Mouse (Mus musculus): ENCODE measurements around the gene Gtsf1l. TPM values are rescaled to one million over a fixed set of nuclear protein-coding genes. Genes with fewer than 3 reads are reported as not detected.
"Not testable (repeated sequence)": the region's sequence is repeated elsewhere in the genome, so short reads cannot be mapped to it uniquely, and the experiment has no call there.

The Gtsf1l gene
- polyA plus RNA-seq, 1 experiment from 2014 or later = not detected

DNA sequence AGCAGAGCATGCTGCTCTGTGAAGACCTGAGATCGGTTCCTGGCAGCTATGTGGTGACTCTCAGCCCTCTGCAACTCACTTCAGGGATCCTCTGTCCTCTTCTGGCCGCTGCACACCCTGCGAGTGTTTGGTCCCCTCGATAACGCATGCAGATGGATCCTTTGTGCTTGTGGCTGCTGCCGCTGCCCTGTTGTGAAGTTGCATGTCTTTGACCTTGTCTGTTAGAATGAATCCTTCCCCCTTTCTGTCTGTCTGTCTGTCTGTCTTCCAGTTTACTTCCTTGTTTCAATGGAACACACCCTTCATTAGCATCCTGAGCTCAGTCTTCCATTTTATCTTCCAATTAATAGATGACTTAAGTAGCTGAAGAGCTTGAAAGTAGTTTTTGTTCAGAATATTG is 21.3 kb downstream of the Gtsf1l start:
- no peak for ATAC-seq (ENCODE audit: insufficient number of reproducible peaks, low FRiP score)
- Histone ChIP-seq H3K27me3 (replicated peaks) (no peaks in the 10 kb centered on the region), H3K4me1 (replicated peaks) (0 out of 2 replicates have a peak, but pooled peaks cover 7% of the 10 kb centered on the region), H3K9ac (no peak overlapping the region), H3K36me3 (peaks cover 56% of the 10 kb centered on the region), H3K4me2 (no peak overlapping the region), H3K4me3 (no peak overlapping the region), H3K27ac (ENCODE audit: poor library complexity, severe bottlenecking) (no peak overlapping the region), H3K9me3 (replicated peaks) (no peaks in the 10 kb centered on the region)
- WGBS = 87% methylated on average over 6 of the region's 6 CpGs

DNA sequence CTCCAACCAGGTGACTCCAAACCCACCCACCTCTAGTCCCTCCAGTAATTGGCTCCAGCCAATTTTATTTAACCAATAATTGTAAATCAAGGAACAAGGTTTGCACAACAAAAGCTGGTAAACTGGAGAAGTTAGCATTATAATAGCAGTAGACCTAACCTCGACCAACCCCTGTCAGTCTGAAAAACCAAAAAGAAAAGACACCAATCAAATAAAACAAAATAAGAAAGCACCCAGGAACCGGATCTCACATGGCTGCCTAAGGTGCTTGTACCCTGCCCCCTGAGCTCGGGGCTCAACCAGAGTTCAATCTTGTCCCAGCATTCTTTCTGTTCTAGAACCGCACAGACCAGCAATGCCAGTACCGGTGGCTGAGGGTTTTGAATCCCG is 25.5 kb downstream of the Gtsf1l start:
- Histone ChIP-seq H3K4me1 (replicated peaks) (0 out of 2 replicates have a peak, but pooled peaks cover 2% of the 10 kb centered on the region), H3K9me3 (replicated peaks) (no peaks in the 10 kb centered on the region), H3K36me3 (peaks cover 42% of the 10 kb centered on the region), H3K27me3 (replicated peaks) (no peaks in the 10 kb centered on the region), H3K9ac (no peak overlapping the region), H3K27ac (ENCODE audit: poor library complexity, severe bottlenecking) (no peak overlapping the region), H3K4me3 (no peak overlapping the region), H3K4me2 (no peak overlapping the region)
- 82% methylated on average over 6 of the region's 6 CpGs for WGBS
- ATAC-seq (ENCODE audit: insufficient number of reproducible peaks, low FRiP score) = no peak

DNA sequence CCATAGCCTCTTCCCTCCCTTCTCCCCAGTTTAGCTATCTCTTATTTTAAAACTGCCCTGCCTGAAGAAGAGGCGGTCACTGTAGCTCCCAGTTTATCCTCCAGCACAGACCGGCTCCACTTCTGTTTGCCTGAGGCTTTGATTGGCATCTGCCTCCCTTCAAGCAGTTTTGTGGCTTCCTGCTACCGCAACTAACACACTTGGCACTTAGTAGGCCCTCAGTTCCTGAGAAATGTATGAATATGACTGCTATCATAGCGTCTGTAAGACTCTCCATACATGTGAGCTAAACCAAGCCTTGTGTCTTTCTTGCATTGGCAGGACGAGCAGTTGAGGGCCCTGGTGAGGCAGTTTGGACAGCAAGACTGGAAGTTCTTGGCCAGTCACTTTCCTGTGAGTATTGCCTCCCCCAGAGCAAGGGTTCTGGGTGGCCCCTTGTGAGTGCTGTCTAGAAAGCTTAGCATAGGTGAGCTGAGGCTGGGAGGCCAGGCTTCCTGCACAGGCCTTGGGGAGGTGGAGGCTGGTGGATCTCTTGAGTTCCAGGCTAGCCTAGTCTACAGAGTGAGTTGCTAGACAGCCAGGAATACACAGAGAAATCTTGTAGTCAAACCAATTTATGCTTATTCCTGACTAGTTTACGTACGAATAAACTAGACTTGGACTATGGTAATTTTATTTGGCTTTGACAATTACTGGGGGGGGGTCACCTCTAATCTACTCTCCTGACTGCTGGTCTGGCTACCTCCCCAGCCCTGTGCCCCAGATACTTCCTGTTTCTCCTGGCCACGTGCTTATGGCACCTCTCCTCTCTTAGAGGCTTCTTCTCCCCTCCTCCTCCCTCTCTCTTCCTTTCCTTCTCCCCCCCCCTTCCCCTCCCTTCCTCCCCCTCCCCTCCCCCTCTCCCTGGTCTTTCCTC is 26.2 kb downstream of the Gtsf1l start:
- no peaks in the 10 kb centered on the region for H3K27me3 ChIP-seq (replicated peaks)
- H3K4me1 ChIP-seq (replicated peaks) = 0 out of 2 replicates have a peak, but pooled peaks cover 2% of the 10 kb centered on the region
- H3K4me2 ChIP-seq = no peak overlapping the region
- H3K9ac ChIP-seq = no peak overlapping the region
- WGBS = 75% methylated on average over 8 of the region's 8 CpGs
- no peak for ATAC-seq (ENCODE audit: insufficient number of reproducible peaks, low FRiP score)
- H3K9me3 ChIP-seq (replicated peaks) = no peaks in the 10 kb centered on the region
- peaks cover 42% of the 10 kb centered on the region for H3K36me3 ChIP-seq
- no peak overlapping the region for H3K27ac ChIP-seq (ENCODE audit: poor library complexity, severe bottlenecking)
- H3K4me3 ChIP-seq = no peak overlapping the region

DNA sequence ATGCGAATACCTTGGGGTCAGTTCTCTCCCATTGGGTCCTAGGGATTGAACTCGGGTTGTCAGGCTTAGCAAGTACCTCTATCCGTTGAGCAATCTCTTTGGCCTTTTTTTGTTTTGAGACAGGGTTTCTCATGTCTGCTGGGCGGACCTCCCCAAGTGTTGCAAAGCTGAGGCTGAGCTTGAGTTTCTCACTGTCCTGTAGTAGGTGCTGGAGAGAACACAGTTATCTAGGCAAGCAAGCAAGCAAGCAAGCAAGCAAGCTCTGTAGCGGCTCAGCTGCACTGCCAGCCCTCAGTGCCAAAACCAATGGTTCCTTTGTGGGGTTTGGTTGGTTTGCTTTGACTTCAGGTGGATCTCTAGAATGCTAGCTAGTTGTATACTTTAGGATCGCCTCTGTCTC is 27.0 kb downstream of the Gtsf1l start:
- peaks cover 11% of the 10 kb centered on the region for H3K4me1 ChIP-seq (replicated peaks)
- 74% methylated on average over 6 of the region's 6 CpGs for WGBS
- peaks cover 36% of the 10 kb centered on the region for H3K36me3 ChIP-seq
- no peak overlapping the region for H3K4me3 ChIP-seq
- no peak overlapping the region for H3K4me2 ChIP-seq
- H3K9ac ChIP-seq = no peak overlapping the region
- H3K9me3 ChIP-seq (replicated peaks) = no peaks in the 10 kb centered on the region
- no peaks in the 10 kb centered on the region for H3K27me3 ChIP-seq (replicated peaks)
- no peak for ATAC-seq (ENCODE audit: insufficient number of reproducible peaks, low FRiP score)
- H3K27ac ChIP-seq (ENCODE audit: poor library complexity, severe bottlenecking) = no peak overlapping the region

DNA sequence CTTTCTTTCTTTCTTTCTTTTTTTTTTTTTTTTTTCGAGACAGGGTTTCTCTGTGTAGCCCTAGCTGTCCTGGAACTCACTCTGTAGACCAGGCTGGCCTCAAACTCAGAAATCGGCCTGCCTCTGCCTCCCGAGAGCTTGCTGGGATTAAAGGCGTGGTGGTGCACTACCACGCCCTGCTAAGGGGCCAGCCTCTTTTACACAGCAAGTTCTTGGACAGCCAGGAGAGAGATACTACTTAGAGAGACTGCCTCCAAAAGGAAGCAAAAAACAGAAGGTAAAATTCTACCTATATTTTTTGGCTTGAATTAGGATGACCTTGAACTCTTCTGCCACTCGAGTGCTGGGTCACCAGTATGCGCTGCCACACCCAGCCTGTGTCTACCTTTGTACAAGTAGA is 28.7 kb downstream of the Gtsf1l start:
- Histone ChIP-seq H3K4me1 (replicated peaks) (peaks cover 17% of the 10 kb centered on the region), H3K36me3 (peaks cover 21% of the 10 kb centered on the region)
- WGBS = 84% methylated on average over 7 of the region's 7 CpGs
- H3K9ac ChIP-seq; H3K4me3 ChIP-seq; H3K27me3 ChIP-seq (replicated peaks); ATAC-seq (ENCODE audit: insufficient number of reproducible peaks, low FRiP score); H3K4me2 ChIP-seq; H3K9me3 ChIP-seq (replicated peaks); H3K27ac ChIP-seq (ENCODE audit: poor library complexity, severe bottlenecking): not testable (repeated sequence)

DNA sequence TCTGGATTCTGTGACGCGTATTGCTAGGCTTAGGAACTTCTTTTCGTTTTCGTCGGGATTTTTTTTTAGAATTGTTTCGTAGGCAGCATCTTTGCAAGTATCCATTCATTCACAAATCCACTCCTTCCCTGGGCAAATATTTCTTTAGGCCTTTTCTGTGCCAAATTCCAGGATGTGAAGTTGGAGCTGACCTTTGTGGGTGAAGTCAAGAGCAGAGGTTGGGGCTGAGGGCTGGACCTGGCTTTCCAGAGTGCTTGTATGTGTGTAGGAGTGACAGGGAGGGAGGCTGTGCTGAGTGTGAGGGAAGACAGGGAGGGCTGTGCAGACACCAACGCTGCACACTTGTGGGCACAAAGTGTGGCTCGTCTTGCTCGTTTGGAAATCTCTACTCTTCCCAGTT is 31.1 kb downstream of the Gtsf1l start:
- H3K4me2 ChIP-seq = no peak overlapping the region
- H3K27ac ChIP-seq (ENCODE audit: poor library complexity, severe bottlenecking) = no peak overlapping the region
- H3K9me3 ChIP-seq (replicated peaks) = no peaks in the 10 kb centered on the region
- H3K4me1 ChIP-seq (replicated peaks) = peaks cover 28% of the 10 kb centered on the region
- no peaks in the 10 kb centered on the region for H3K27me3 ChIP-seq (replicated peaks)
- no peak overlapping the region for H3K4me3 ChIP-seq
- H3K36me3 ChIP-seq = peaks cover 7% of the 10 kb centered on the region
- WGBS = 72% methylated on average over 9 of the region's 9 CpGs
- H3K9ac ChIP-seq = no peak overlapping the region
- ATAC-seq (ENCODE audit: insufficient number of reproducible peaks, low FRiP score) = no peak

DNA sequence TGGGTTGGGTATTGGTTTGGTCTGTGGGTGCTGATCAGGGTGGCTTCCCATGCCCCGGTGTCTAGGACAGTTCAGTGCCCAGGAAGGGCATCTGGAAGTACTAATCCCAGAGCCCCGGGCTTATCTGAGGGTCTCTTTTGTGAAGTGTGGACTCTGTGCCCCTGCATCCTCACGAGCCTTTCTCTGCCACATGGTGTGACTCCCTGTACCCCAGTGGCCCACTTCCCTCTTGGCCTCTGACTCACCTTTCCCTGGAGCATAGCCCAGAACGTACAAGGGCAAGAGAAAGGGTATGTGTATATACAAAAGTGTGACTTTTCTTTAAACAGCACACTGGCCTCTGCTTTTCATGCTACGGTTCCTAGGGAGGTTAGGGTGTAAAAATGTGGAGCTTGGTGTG is 31.9 kb downstream of the Gtsf1l start:
- 21% methylated on average over 5 of the region's 5 CpGs for WGBS
- no peak overlapping the region for H3K27ac ChIP-seq (ENCODE audit: poor library complexity, severe bottlenecking)
- H3K4me2 ChIP-seq = peak overlapping the region; percentile 99
- peak overlapping the region; percentile 81 for H3K9ac ChIP-seq
- H3K27me3 ChIP-seq (replicated peaks) = no peaks in the 10 kb centered on the region
- peak overlapping the region; percentile 79 for H3K4me3 ChIP-seq
- no peak for ATAC-seq (ENCODE audit: insufficient number of reproducible peaks, low FRiP score)
- peaks cover 28% of the 10 kb centered on the region for H3K4me1 ChIP-seq (replicated peaks)
- H3K36me3 ChIP-seq = peaks cover 3% of the 10 kb centered on the region; the same call in 1 of the 2 replicates
- no peaks in the 10 kb centered on the region for H3K9me3 ChIP-seq (replicated peaks)

DNA sequence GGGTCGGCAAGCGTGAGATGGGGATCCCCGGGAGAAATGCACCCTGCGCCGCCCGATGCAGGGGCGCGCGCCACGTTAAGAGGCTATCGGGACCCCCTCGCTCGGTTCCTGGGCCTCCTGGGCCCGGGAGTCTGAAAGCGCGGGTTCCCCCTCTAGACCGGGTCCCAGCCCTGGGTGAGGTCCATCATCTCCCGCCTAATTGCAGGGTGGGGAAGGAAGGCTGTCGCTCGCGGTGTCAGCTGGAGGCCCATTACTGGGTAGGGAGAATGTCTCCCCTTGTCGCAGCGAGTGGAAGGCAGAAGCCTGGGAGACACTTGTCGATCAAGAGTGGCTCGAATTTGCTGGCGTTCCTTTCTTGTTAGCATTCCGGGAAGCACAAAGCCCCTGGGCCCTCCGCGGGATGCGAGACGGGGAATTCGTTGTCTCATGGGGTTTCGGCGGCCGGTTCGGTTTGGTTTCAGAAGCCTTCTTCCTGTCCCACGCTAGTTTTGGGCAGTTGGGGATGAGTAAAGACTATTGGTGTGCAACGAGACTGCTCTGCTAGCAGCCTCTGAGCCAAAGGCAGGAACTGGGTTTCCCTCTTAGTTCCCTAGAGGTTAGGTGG is 32.7 kb downstream of the Gtsf1l start:
- H3K4me3 ChIP-seq = peak overlapping the region; percentile 79
- H3K4me2 ChIP-seq = peak overlapping the region; percentile 99
- H3K9ac ChIP-seq = peak overlapping the region; percentile 81
- H3K27me3 ChIP-seq (replicated peaks) = no peaks in the 10 kb centered on the region
- H3K4me1 ChIP-seq (replicated peaks) = peaks cover 28% of the 10 kb centered on the region
- peak overlapping the region; percentile 41; the same call in 1 of the 2 replicates for H3K27ac ChIP-seq (ENCODE audit: poor library complexity, severe bottlenecking)
- H3K36me3 ChIP-seq = peaks cover 3% of the 10 kb centered on the region; the same call in 1 of the 2 replicates
- H3K9me3 ChIP-seq (replicated peaks) = no peaks in the 10 kb centered on the region
- ATAC-seq (ENCODE audit: insufficient number of reproducible peaks, low FRiP score) = peak; percentile 27
- WGBS = 0% methylated on average over 38 of the region's 38 CpGs

DNA sequence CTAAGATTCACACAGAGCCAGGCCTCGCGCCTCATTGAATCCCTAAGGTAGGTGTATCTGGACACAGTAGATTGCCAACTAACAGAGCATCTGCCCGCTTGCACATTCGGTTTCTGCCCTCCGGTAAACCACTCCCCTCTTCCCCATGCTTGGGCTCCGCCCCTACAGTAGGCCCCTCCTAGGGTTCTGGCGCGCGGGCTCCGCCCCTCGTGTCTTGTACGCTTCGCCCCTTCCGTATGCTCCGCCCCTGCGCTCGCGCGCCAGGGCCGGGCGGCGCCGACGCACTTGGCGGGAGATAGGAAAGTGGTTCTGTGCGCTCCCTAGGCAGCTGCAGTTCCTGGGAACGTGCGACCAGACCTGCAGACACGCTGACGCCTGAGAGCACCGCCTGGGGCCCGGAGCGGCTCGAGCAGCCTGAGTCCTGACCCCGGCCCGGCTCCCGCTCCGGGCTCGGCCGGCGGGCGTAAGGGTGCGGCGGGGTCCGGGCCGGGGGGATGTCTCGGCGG is 33.3 kb downstream of the Gtsf1l start, which contains the start of gene Mybl2:
Gene Mybl2 (plus strand): TSS at position 353 of the 506 bp plus-strand sequence.
- WGBS = under 1% methylated on average over 48 of the region's 48 CpGs
- Histone ChIP-seq H3K4me2 (peak within 1 kb of the TSS; percentile 99), H3K9ac (peak within 1 kb of the TSS; percentile 81), H3K27ac (ENCODE audit: poor library complexity, severe bottlenecking) (peak within 1 kb of the TSS; percentile 41; the same call in 1 of the 2 replicates), H3K4me1 (replicated peaks) (peaks cover 28% of the 10 kb centered on the region), H3K4me3 (peak within 1 kb of the TSS; percentile 79), H3K36me3 (peaks cover 1% of the 10 kb centered on the region; the same call in 1 of the 2 replicates), H3K27me3 (replicated peaks) (no peaks in the 10 kb centered on the region), H3K9me3 (replicated peaks) (no peaks in the 10 kb centered on the region)
- ATAC-seq (ENCODE audit: insufficient number of reproducible peaks, low FRiP score) = peak; percentile 99

DNA sequence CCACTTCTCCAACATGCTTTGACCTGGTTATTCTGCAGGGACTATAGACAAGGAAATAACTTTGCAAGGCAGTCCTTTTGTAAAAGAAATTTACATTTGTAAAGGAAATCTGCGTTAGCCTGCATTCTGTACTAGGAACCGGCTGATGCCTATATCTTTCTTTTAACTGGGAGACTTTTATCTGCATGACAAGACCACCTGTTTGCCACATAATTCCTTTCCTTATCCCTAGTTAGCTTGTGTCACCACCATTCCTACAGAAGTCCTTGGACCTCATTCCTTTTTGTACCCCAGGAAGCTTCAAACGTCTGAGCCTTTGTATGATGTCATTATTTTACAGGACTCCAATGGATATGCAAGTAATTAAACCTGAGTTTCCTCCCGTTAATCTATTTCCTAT is 34.8 kb downstream of the Gtsf1l start:
- WGBS = 73% methylated on average over 4 of the region's 4 CpGs
- Histone ChIP-seq H3K9ac (no peak overlapping the region), H3K36me3 (peaks cover 3% of the 10 kb centered on the region; the same call in 1 of the 2 replicates), H3K27ac (ENCODE audit: poor library complexity, severe bottlenecking) (no peak overlapping the region), H3K4me2 (no peak overlapping the region), H3K4me1 (replicated peaks) (peaks cover 28% of the 10 kb centered on the region), H3K9me3 (replicated peaks) (no peaks in the 10 kb centered on the region), H3K4me3 (no peak overlapping the region), H3K27me3 (replicated peaks) (no peaks in the 10 kb centered on the region)
- ATAC-seq (ENCODE audit: insufficient number of reproducible peaks, low FRiP score) = no peak

DNA sequence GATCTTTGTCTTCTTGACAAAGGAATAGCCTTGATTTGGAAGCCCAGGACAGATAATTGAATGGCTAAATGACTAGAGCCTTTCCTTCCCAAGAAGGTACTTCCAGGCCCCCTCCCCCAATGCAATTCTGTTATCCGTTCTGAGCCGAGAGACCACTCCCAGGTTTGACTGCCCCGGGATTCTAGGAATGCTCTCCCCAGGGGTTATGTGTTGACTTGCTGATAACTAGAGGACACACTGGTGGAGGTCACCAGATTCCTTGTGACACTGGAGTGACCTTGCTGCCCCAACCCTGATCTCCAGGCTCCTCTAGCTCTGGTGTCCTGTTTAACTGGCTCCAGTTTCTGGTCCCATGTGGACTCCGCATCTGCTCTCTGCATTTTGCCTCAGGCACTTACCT is 35.6 kb downstream of the Gtsf1l start:
- 17% methylated on average over 4 of the region's 4 CpGs for WGBS
- H3K27ac ChIP-seq (ENCODE audit: poor library complexity, severe bottlenecking) = no peak overlapping the region
- no peaks in the 10 kb centered on the region for H3K9me3 ChIP-seq (replicated peaks)
- H3K36me3 ChIP-seq = peaks cover 5% of the 10 kb centered on the region
- no peak for ATAC-seq (ENCODE audit: insufficient number of reproducible peaks, low FRiP score)
- H3K4me3 ChIP-seq = no peak overlapping the region
- no peak overlapping the region for H3K9ac ChIP-seq
- H3K27me3 ChIP-seq (replicated peaks) = no peaks in the 10 kb centered on the region
- H3K4me2 ChIP-seq = no peak overlapping the region
- H3K4me1 ChIP-seq (replicated peaks) = peaks cover 28% of the 10 kb centered on the region

All from heart, embryonic 12.5 days (tissue).